Mouse (Mus musculus) lung, postnatal 4 days (tissue): ENCODE results near the gene Pon1.

Experiments used
- DNase-seq, 2 experiments: peaks; one replicate each; pipeline ENCODE4 v3.0.0; 2021

Pon1 gene

GRCm38 (mm10) chr6:5120229-5120628 lies 73.5 kb downstream of the Pon1 start:
- no peak for DNase-seq

- DNase-seq = no peak
Observed at GRCm38 (mm10) chr6:5119181-5119910, 74.4 kb downstream of the Pon1 start.
